Mouse (Mus musculus) embryo, embryonic 9.5 days (tissue): ENCODE data around the gene Camkk2.

ENCODE experiments used
- DNase-seq: peaks from one replicate; pipeline ENCODE4 v3.0.0-alpha.2; 2017; ENCODE audit errors: extremely low spot score

Camkk2 gene

GRCm38 (mm10) chr5:122736761-122737160, 42.4 kb downstream of the Camkk2 start:
- DNase-seq, result no peak

- DNase-seq, result no peak
Observed at GRCm38 (mm10) chr5:122735853-122736252, 43.4 kb downstream of the Camkk2 start.

GRCm38 (mm10) chr5:122733881-122734280, 45.3 kb downstream of the Camkk2 start:
- no peak for DNase-seq

- peak; percentile 15 for DNase-seq
Observed at GRCm38 (mm10) chr5:122731991-122732673, 47.1 kb downstream of the Camkk2 start.

- DNase-seq, result peak; percentile 47
Observed at GRCm38 (mm10) chr5:122731321-122731720, 47.9 kb downstream of the Camkk2 start.

GRCm38 (mm10) chr5:122730776-122731175, 48.4 kb downstream of the Camkk2 start:
- no peak for DNase-seq

- DNase-seq, result no peak
Observed at GRCm38 (mm10) chr5:122727096-122727495, 52.1 kb downstream of the Camkk2 start.

GRCm38 (mm10) chr5:122726595-122726994, 52.6 kb downstream of the Camkk2 start:
- no peak for DNase-seq

- peak; percentile 80 for DNase-seq
Observed at GRCm38 (mm10) chr5:122726068-122726467, 53.1 kb downstream of the Camkk2 start.

- DNase-seq, result no peak
Observed at GRCm38 (mm10) chr5:122725453-122725852, 53.8 kb downstream of the Camkk2 start.

GRCm38 (mm10) chr5:122719168-122719567, 60.0 kb downstream of the Camkk2 start:
- no peak for DNase-seq

GRCm38 (mm10) chr5:122718400-122718799, 60.8 kb downstream of the Camkk2 start:
- DNase-seq, result no peak

- DNase-seq, result no peak
Observed at GRCm38 (mm10) chr5:122716793-122717192, 62.4 kb downstream of the Camkk2 start.

GRCm38 (mm10) chr5:122715723-122716122, 63.5 kb downstream of the Camkk2 start:
- DNase-seq, result no peak

- no peak for DNase-seq
Observed at GRCm38 (mm10) chr5:122708819-122709218, 70.4 kb downstream of the Camkk2 start.

GRCm38 (mm10) chr5:122707276-122708181, 71.7 kb downstream of the Camkk2 start, which contains the start of gene P2rx4:
Gene P2rx4 (plus strand): TSS chr5:122707544.
- DNase-seq, result peak; percentile 84

- no peak for DNase-seq
Observed at GRCm38 (mm10) chr5:122706917-122707275, 72.3 kb downstream of the Camkk2 start.

GRCm38 (mm10) chr5:122705174-122705573, 74.0 kb downstream of the Camkk2 start:
- DNase-seq, result no peak

- DNase-seq, result no peak
Observed at GRCm38 (mm10) chr5:122704571-122704970, 74.6 kb downstream of the Camkk2 start.

GRCm38 (mm10) chr5:122703574-122703973, 75.6 kb downstream of the Camkk2 start:
- DNase-seq, result no peak

- DNase-seq, result no peak
Observed at GRCm38 (mm10) chr5:122702156-122702555, 77.1 kb downstream of the Camkk2 start.

GRCm38 (mm10) chr5:122700837-122701212, 78.4 kb downstream of the Camkk2 start:
- no peak for DNase-seq
